Mouse (Mus musculus) cerebellum, postnatal 10 days (tissue): Measurements from ENCODE around the gene Hivep1.

Experiments
- DNase-seq, 2 experiments: peaks; one replicate each; pipeline ENCODE4 v3.0.0; 2021; ENCODE audit warnings: mixed read lengths in 2 of 2

Gene Hivep1

GRCm38 (mm10) chr13:42051961-42052695 lies at the start of gene Hivep1:
TSS of gene Hivep1 (plus strand) at chr13:42052021.
- peak; percentile 80 to 81 for DNase-seq

GRCm38 (mm10) chr13:42015484-42016045 lies 36.3 kb upstream of the Hivep1 start:
- no peak for DNase-seq

- DNase-seq = peak; percentile 66 to 68
Observed at GRCm38 (mm10) chr13:42016218-42016617, 35.6 kb upstream of the Hivep1 start.

- no peak for DNase-seq
Observed at GRCm38 (mm10) chr13:42018356-42018755, 33.5 kb upstream of the Hivep1 start.

- no peak for DNase-seq
Observed at GRCm38 (mm10) chr13:42041203-42041602, 10.6 kb upstream of the Hivep1 start.

GRCm38 (mm10) chr13:42043431-42043830 lies 8.4 kb upstream of the Hivep1 start:
- no peak for DNase-seq

- peak; percentile 79 to 85 for DNase-seq
Observed at GRCm38 (mm10) chr13:42048991-42049773, 2.6 kb upstream of the Hivep1 start.

GRCm38 (mm10) chr13:42049774-42050125 lies 2.1 kb upstream of the Hivep1 start:
- DNase-seq = no peak

- no peak for DNase-seq
Observed at GRCm38 (mm10) chr13:42050160-42050559, 1.7 kb upstream of the Hivep1 start.

- DNase-seq = no peak
Observed at GRCm38 (mm10) chr13:42050880-42051201, 980 bp upstream of the Hivep1 start.

GRCm38 (mm10) chr13:42051202-42051906 lies 467 bp upstream of the Hivep1 start:
- peak; percentile 99 for DNase-seq

GRCm38 (mm10) chr13:42052696-42053541 lies 1.1 kb downstream of the Hivep1 start:
- peak; percentile 86 to 87 for DNase-seq

- no peak for DNase-seq
Observed at GRCm38 (mm10) chr13:42053656-42054055, 1.8 kb downstream of the Hivep1 start.

- DNase-seq = no peak
Observed at GRCm38 (mm10) chr13:42054138-42054537, 2.3 kb downstream of the Hivep1 start.

GRCm38 (mm10) chr13:42056712-42057332 lies 5.0 kb downstream of the Hivep1 start:
- no peak for DNase-seq

GRCm38 (mm10) chr13:42060846-42061630 lies 9.2 kb downstream of the Hivep1 start:
- no peak for DNase-seq

GRCm38 (mm10) chr13:42064257-42064656 lies 12.4 kb downstream of the Hivep1 start:
- DNase-seq = no peak

GRCm38 (mm10) chr13:42070236-42070635 lies 18.4 kb downstream of the Hivep1 start:
- no peak for DNase-seq

- no peak for DNase-seq
Observed at GRCm38 (mm10) chr13:42071011-42071410, 19.2 kb downstream of the Hivep1 start.

- no peak for DNase-seq
Observed at GRCm38 (mm10) chr13:42073285-42073684, 21.5 kb downstream of the Hivep1 start.

- no peak for DNase-seq
Observed at GRCm38 (mm10) chr13:42075546-42075945, 23.7 kb downstream of the Hivep1 start.
